Mouse (Mus musculus): ENCODE measurements around the gene Akap2. TPM values are rescaled to one million over a fixed set of nuclear protein-coding genes. Genes with fewer than 3 reads are reported as not detected.

Akap2 gene
- polyA plus RNA-seq, 1 experiment from 2014 or later = 99.3 TPM

GRCm38 (mm10) chr4:57812916-57813575 is 95.6 kb downstream of the Akap2 start:
- TF ChIP-seq CTCF (IDR thresholded peaks at IDR 0.05) = no peak
- in situ Hi-C loops (cut with MboI; ENCODE audit: low pct_unique_long_range_greater_than_20kb) = no loop called here
- CTCF ChIA-PET = no interaction called here
- ATAC-seq (no peak), DNase-seq (ENCODE audit: low read depth, low spot score) (no peak)
- POLR2A ChIA-PET = interaction anchor here (0.7 to 1.1 kb wide), 3 partner anchors 10 to 675 kb away, joined by 3 to 6 read pairs (median 3); no protein-coding TSS in a partner anchor
- H3K27me3 ChIP-seq = no peaks in the 10 kb centered on the region

- no peak for DNase-seq (ENCODE audit: low read depth, low spot score)
- no peaks in the 10 kb centered on the region for H3K27me3 ChIP-seq
- ChIA-PET POLR2A (interaction anchor here (0.7 to 1.0 kb wide), 2 partner anchors 10 to 676 kb away, joined by 3 read pairs; no protein-coding TSS in a partner anchor), CTCF (no interaction called here)
- in situ Hi-C loops (cut with MboI; ENCODE audit: low pct_unique_long_range_greater_than_20kb) = no loop called here
- TF ChIP-seq CTCF (IDR thresholded peaks at IDR 0.05) = no peak
- ATAC-seq = no peak
Observed at GRCm38 (mm10) chr4:57813576-57813945, 96.1 kb downstream of the Akap2 start.

GRCm38 (mm10) chr4:57815355-57815754 is 97.9 kb downstream of the Akap2 start:
- CTCF ChIA-PET = no interaction called here
- no peak for TF ChIP-seq CTCF (IDR thresholded peaks at IDR 0.05)
- POLR2A ChIA-PET = no interaction called here
- in situ Hi-C loops (cut with MboI; ENCODE audit: low pct_unique_long_range_greater_than_20kb) = no loop called here
- ATAC-seq (no peak), DNase-seq (ENCODE audit: low read depth, low spot score) (no peak)
- no peaks in the 10 kb centered on the region for H3K27me3 ChIP-seq

GRCm38 (mm10) chr4:57816146-57816545 is 98.7 kb downstream of the Akap2 start:
- ChIA-PET CTCF (no interaction called here), POLR2A (no interaction called here)
- in situ Hi-C loops (cut with MboI; ENCODE audit: low pct_unique_long_range_greater_than_20kb) = no loop called here
- TF ChIP-seq CTCF (IDR thresholded peaks at IDR 0.05) = no peak
- DNase-seq (ENCODE audit: low read depth, low spot score) (no peak), ATAC-seq (no peak)
- H3K27me3 ChIP-seq = no peaks in the 10 kb centered on the region

- no peak for TF ChIP-seq CTCF (IDR thresholded peaks at IDR 0.05)
- no peaks in the 10 kb centered on the region for H3K27me3 ChIP-seq
- ATAC-seq = no peak
- ChIA-PET POLR2A (no interaction called here), CTCF (no interaction called here)
- DNase-seq (ENCODE audit: low read depth, low spot score) = no peak
- in situ Hi-C loops (cut with MboI; ENCODE audit: low pct_unique_long_range_greater_than_20kb) = no loop called here
Observed at GRCm38 (mm10) chr4:57820839-57821374, 103.5 kb downstream of the Akap2 start.

- no peak for TF ChIP-seq CTCF (IDR thresholded peaks at IDR 0.05)
- CTCF ChIA-PET = interaction anchor here (0.7 kb wide), 1 partner anchor 15 kb away, joined by 3 read pairs; no protein-coding TSS in a partner anchor
- in situ Hi-C loops (cut with MboI; ENCODE audit: low pct_unique_long_range_greater_than_20kb) = no loop called here
Observed at GRCm38 (mm10) chr4:57821556-57822356, 104.3 kb downstream of the Akap2 start.

GRCm38 (mm10) chr4:57822641-57823040 is 105.2 kb downstream of the Akap2 start:
- in situ Hi-C loops (cut with MboI; ENCODE audit: low pct_unique_long_range_greater_than_20kb) = no loop called here
- no peaks in the 10 kb centered on the region for H3K27me3 ChIP-seq
- TF ChIP-seq CTCF (IDR thresholded peaks at IDR 0.05) = no peak
- no peak for DNase-seq (ENCODE audit: low read depth, low spot score)
- ChIA-PET CTCF (no interaction called here), POLR2A (interaction anchor here (1.0 kb wide), 1 partner anchor 10 kb away, joined by 3 read pairs; no protein-coding TSS in a partner anchor)
- no peak for ATAC-seq

More at GRCm38 (mm10) chr4:57821556-57822356, 104.3 kb downstream of the Akap2 start:
- DNase-seq (ENCODE audit: low read depth, low spot score) (no peak), ATAC-seq (no peak)
- POLR2A ChIA-PET = no interaction called here
- no peaks in the 10 kb centered on the region for H3K27me3 ChIP-seq

GRCm38 (mm10) chr4:57824626-57825240 is 107.3 kb downstream of the Akap2 start:
- TF ChIP-seq CTCF (IDR thresholded peaks at IDR 0.05) = no peak
- DNase-seq (ENCODE audit: low read depth, low spot score) = no peak
- CTCF ChIA-PET = no interaction called here
- POLR2A ChIA-PET = no interaction called here
- no peaks in the 10 kb centered on the region for H3K27me3 ChIP-seq
- in situ Hi-C loops (cut with MboI; ENCODE audit: low pct_unique_long_range_greater_than_20kb) = no loop called here
- no peak for ATAC-seq

GRCm38 (mm10) chr4:57826272-57826671 is 108.8 kb downstream of the Akap2 start:
- POLR2A ChIA-PET = no interaction called here
- CTCF ChIA-PET = no interaction called here
- DNase-seq (ENCODE audit: low read depth, low spot score) (no peak), ATAC-seq (no peak)
- TF ChIP-seq CTCF (IDR thresholded peaks at IDR 0.05) = no peak
- in situ Hi-C loops (cut with MboI; ENCODE audit: low pct_unique_long_range_greater_than_20kb) = no loop called here
- no peaks in the 10 kb centered on the region for H3K27me3 ChIP-seq

GRCm38 (mm10) chr4:57829131-57829530 is 111.7 kb downstream of the Akap2 start:
- no peaks in the 10 kb centered on the region for H3K27me3 ChIP-seq
- ATAC-seq = no peak
- in situ Hi-C loops (cut with MboI; ENCODE audit: low pct_unique_long_range_greater_than_20kb) = no loop called here
- ChIA-PET POLR2A (no interaction called here), CTCF (interaction anchor here (1.0 kb wide), 1 partner anchor 17 kb away, joined by 3 read pairs; no protein-coding TSS in a partner anchor)
- no peak for DNase-seq (ENCODE audit: low read depth, low spot score)
- TF ChIP-seq CTCF (IDR thresholded peaks at IDR 0.05) = no peak

All from Patski (cell line).